Mouse (Mus musculus) CH12.LX (cell line): ENCODE measurements at regions not wholly inside any gene's neighbourhood (a gene's known extent, or its start where the extent isn't known, plus 50 kb on each side); places are given as distances from the start of the nearest gene placed in this dataset.

Source experiments
- DNase-seq: peaks from one replicate; pipeline ENCODE4 v3.0.0-alpha.2; 2013; ENCODE audit errors: extremely low read depth
- H3K27ac ChIP-seq: 2 replicates; pipeline ENCODE4 v1.5.1; 2012; ENCODE audit warnings: low read depth, mild to moderate bottlenecking, control low read depth, moderate library complexity; ENCODE audit not compliant: insufficient read depth
- H3K27me3 ChIP-seq: replicated peaks from 2 replicates; pipeline ENCODE3; 2012; ENCODE audit warnings: inconsistent platforms
- H3K36me3 ChIP-seq, 2 experiments: replicated peaks in 1 of 2; 2 replicates each; pipeline versions ENCODE3 to v1.6.1; 2012; ENCODE audit warnings: inconsistent platforms in 1 of 2, low read length in 1 of 2, mild to moderate bottlenecking in 1 of 2, mixed read lengths in 1 of 2, moderate library complexity in 1 of 2; ENCODE audit not compliant: control insufficient read depth in 1 of 2, insufficient read depth in 1 of 2
- H3K4me1 ChIP-seq, 2 experiments: 2 replicates each; pipeline ENCODE4 v1.6.1; 2012; ENCODE audit warnings: inconsistent platforms in 1 of 2, moderate library complexity in 1 of 2; ENCODE audit not compliant: insufficient read depth in 2 of 2, control insufficient read depth in 1 of 2
- H3K4me2 ChIP-seq: 2 replicates; pipeline ENCODE4 v1.6.1; 2012; ENCODE audit warnings: low read depth, mild to moderate bottlenecking, control low read depth; ENCODE audit not compliant: poor library complexity, insufficient read depth, severe bottlenecking
- H3K4me3 ChIP-seq, 3 experiments: fragments of 150-350 bp in 1 of 3; sonication (generic) in 1 of 3; replicated peaks in 1 of 3; 2 replicates each; pipeline versions ENCODE3 to v1.5.1; 2011 to 2012; ENCODE audit warnings: low read depth in 2 of 3, low read length in 2 of 3, mild to moderate bottlenecking in 2 of 3, moderate library complexity in 2 of 3, control low read depth in 1 of 3, improper control_type of control experiment in 1 of 3, inconsistent platforms in 1 of 3, mixed read lengths in 1 of 3; ENCODE audit not compliant: poor library complexity in 1 of 3
- H3K79me2 ChIP-seq: replicated peaks from 2 replicates; pipeline ENCODE4 v1.6.1; 2012; ENCODE audit warnings: mild to moderate bottlenecking, moderate library complexity; ENCODE audit not compliant: control insufficient read depth, poor library complexity, insufficient read depth, severe bottlenecking; ENCODE audit errors: extremely low read depth
- H3K9ac ChIP-seq: 2 replicates; pipeline ENCODE4 v1.6.1; 2012; ENCODE audit warnings: low read depth, mild to moderate bottlenecking, control low read depth, moderate library complexity; ENCODE audit not compliant: insufficient read depth
- H3K9me3 ChIP-seq: replicated peaks from 2 replicates; pipeline ENCODE3; 2012; ENCODE audit warnings: low read length, inconsistent platforms, mixed read lengths
- BHLHE40 ChIP-seq: IDR thresholded peaks from 2 replicates; pipeline ENCODE4 v1.6.1; 2011; ENCODE audit warnings: mild to moderate bottlenecking, low read depth, low read length, improper control_type of control experiment
- CTCF ChIP-seq, 2 experiments: IDR thresholded peaks in 1 of 2; conservative IDR thresholded peaks in 1 of 2; 2 replicates each; pipeline ENCODE4 v1.5.1; 2011 to 2012; ENCODE audit warnings: low read depth in 2 of 2, low read length in 2 of 2, improper control_type of control experiment in 1 of 2, inconsistent platforms in 1 of 2, mild to moderate bottlenecking in 1 of 2, moderate library complexity in 1 of 2
- ETS1 ChIP-seq: conservative IDR thresholded peaks from 2 replicates; pipeline ENCODE4 v1.6.1; 2012; ENCODE audit warnings: low read depth, mild to moderate bottlenecking, inconsistent platforms, low read length, improper control_type of control experiment, moderate library complexity
- GABPA ChIP-seq: IDR thresholded peaks from 2 replicates; pipeline ENCODE4 v1.6.1; 2012; ENCODE audit warnings: low read depth, low read length, improper control_type of control experiment, inconsistent platforms; ENCODE audit not compliant: insufficient replicate concordance
- JUN ChIP-seq: IDR thresholded peaks from 2 replicates; pipeline ENCODE4 v1.6.1; 2011; ENCODE audit warnings: low read depth, mild to moderate bottlenecking, low read length, improper control_type of control experiment, moderate library complexity; ENCODE audit not compliant: insufficient read depth
- JUND ChIP-seq: conservative IDR thresholded peaks from 2 replicates; pipeline ENCODE4 v1.6.1; 2011; ENCODE audit warnings: low read depth, low read length, improper control_type of control experiment
- KAT2A ChIP-seq: IDR thresholded peaks from 2 replicates; pipeline ENCODE4 v1.6.1; 2012; ENCODE audit warnings: low read length, improper control_type of control experiment, inconsistent platforms; ENCODE audit not compliant: insufficient replicate concordance
- MAX ChIP-seq: IDR thresholded peaks from 2 replicates; pipeline ENCODE4 v1.6.1; 2011; ENCODE audit warnings: low read length, improper control_type of control experiment
- MEF2A ChIP-seq: IDR thresholded peaks from 2 replicates; pipeline ENCODE4 v1.6.1; 2014; ENCODE audit warnings: low read depth, mild to moderate bottlenecking, inconsistent platforms, low read length, improper control_type of control experiment, borderline replicate concordance
- MYC ChIP-seq: IDR thresholded peaks from 2 replicates; pipeline ENCODE4 v1.6.1; 2011; ENCODE audit warnings: low read depth, mild to moderate bottlenecking, improper control_type of control experiment, low read length
- PAX5 ChIP-seq: IDR thresholded peaks from 2 replicates; pipeline ENCODE4 v1.6.1; 2012; ENCODE audit warnings: low read length, inconsistent platforms, mixed read lengths
- POLR2A ChIP-seq: IDR thresholded peaks from 2 replicates; pipeline ENCODE4 v1.6.1; 2011; ENCODE audit warnings: low read depth, mild to moderate bottlenecking, improper control_type of control experiment, low read length
- POLR2AphosphoS2 ChIP-seq: IDR thresholded peaks from 2 replicates; pipeline ENCODE4 v1.6.1; 2011; ENCODE audit warnings: low read depth, low read length, improper control_type of control experiment
- RAD21 ChIP-seq: IDR thresholded peaks from 2 replicates; pipeline ENCODE4 v1.6.1; 2011; ENCODE audit warnings: low read depth, mild to moderate bottlenecking, low read length, improper control_type of control experiment, moderate library complexity
- RCOR1 ChIP-seq: conservative IDR thresholded peaks from 2 replicates; pipeline ENCODE4 v1.6.1; 2012; ENCODE audit warnings: low read depth, mild to moderate bottlenecking, inconsistent platforms, low read length, improper control_type of control experiment
- SIN3A ChIP-seq: IDR thresholded peaks from 2 replicates; pipeline ENCODE4 v1.6.1; 2012; ENCODE audit warnings: low read length, improper control_type of control experiment, inconsistent platforms
- SMC3 ChIP-seq: IDR thresholded peaks from 2 replicates; pipeline ENCODE4 v1.6.1; 2011; ENCODE audit warnings: low read depth, low read length, improper control_type of control experiment
- TCF12 ChIP-seq: IDR thresholded peaks from 2 replicates; pipeline ENCODE4 v1.6.1; 2014; ENCODE audit warnings: low read depth, mild to moderate bottlenecking, inconsistent platforms, low read length, improper control_type of control experiment
- UBTF ChIP-seq: IDR thresholded peaks from 2 replicates; pipeline ENCODE4 v1.6.1; 2012; ENCODE audit warnings: low read depth, mild to moderate bottlenecking, inconsistent platforms, low read length, improper control_type of control experiment, moderate library complexity
- ZC3H11A ChIP-seq: IDR thresholded peaks from 2 replicates; pipeline ENCODE4 v1.6.1; 2012; ENCODE audit warnings: low read depth, mild to moderate bottlenecking, inconsistent platforms, low read length, improper control_type of control experiment
- dilution Hi-C: fragments of 300-500 bp; cut with MboI; formaldehyde crosslinking; loops from 2 replicates; pipeline ENCODE4 v1.14.3; 2020; ENCODE audit warnings: low sequenced_read_pairs; ENCODE audit not compliant: extremely low pct_unique_long_range_greater_than_20kb, extremely low pct_ligation_motif_present
- in situ Hi-C: fragments of 300-500 bp; cut with MboI; formaldehyde crosslinking; loops from 3 replicates; pipeline ENCODE4 v1.14.3; 2019; ENCODE audit warnings: low sequenced_read_pairs, low pct_ligation_motif_present, low pct_unique_long_range_greater_than_20kb, mixed read lengths

DNA sequence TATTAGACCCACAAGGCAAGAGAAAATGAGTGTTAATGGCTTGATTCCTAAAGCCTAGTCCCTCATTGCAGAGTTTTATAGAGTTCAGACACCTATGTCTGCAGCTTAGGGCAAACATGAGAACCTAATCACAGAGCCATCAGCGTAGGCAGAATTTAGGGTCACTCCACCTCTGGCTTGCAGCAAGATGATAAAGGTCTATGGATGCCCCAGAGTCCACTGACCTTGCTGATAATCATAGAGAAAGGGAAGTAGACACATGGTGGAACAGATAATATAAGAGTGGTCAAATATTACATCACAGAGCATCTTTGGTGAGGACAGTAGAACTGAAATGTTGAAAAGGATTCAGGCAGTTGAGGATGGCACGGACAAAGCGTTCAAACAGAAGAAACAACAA is 530.7 kb downstream of the Rab28 start:
- H3K27me3 ChIP-seq = no peaks in the 10 kb centered on the region
- no peaks in the 10 kb centered on the region for H3K4me1 ChIP-seq
- DNase-seq = no peak
- dilution Hi-C loops = no loop called here
- H3K27ac ChIP-seq = no peak overlapping the region
- H3K9me3 ChIP-seq = no peaks in the 10 kb centered on the region
- no peak overlapping the region for H3K9ac ChIP-seq
- no peaks in the 10 kb centered on the region for H3K79me2 ChIP-seq
- H3K36me3 ChIP-seq = no peaks in the 10 kb centered on the region
- TF ChIP-seq SIN3A (no peak), POLR2A (no peak), JUND (no peak), ETS1 (no peak), KAT2A (no peak), JUN (no peak), POLR2AphosphoS2 (no peak), BHLHE40 (no peak), RCOR1 (no peak), MAX (no peak), MEF2A (no peak), RAD21 (no peak), GABPA (no peak)
- in situ Hi-C loops = no loop called here
- no peak overlapping the region for H3K4me3 ChIP-seq
- no peak overlapping the region for H3K4me2 ChIP-seq

GRCm38 (mm10) chr5:41165870-41166626 is 541.9 kb downstream of the Rab28 start:
- in situ Hi-C loops = no loop called here
- DNase-seq = no peak
- no peaks in the 10 kb centered on the region for H3K79me2 ChIP-seq
- H3K27ac ChIP-seq = no peak overlapping the region
- no peak overlapping the region for H3K4me2 ChIP-seq
- H3K4me3 ChIP-seq = no peak overlapping the region
- no peaks in the 10 kb centered on the region for H3K27me3 ChIP-seq
- no peaks in the 10 kb centered on the region for H3K36me3 ChIP-seq
- dilution Hi-C loops = no loop called here
- no peak for TF ChIP-seq ZC3H11A
- no peak for TF ChIP-seq TCF12
- TF ChIP-seq PAX5 = no peak
- no peak for TF ChIP-seq MYC
- no peak for TF ChIP-seq BHLHE40
- no peak for TF ChIP-seq SMC3
- TF ChIP-seq CTCF (conservative IDR thresholded peaks at IDR 0.05 in 1 of 2, IDR thresholded peaks at IDR 0.05 in 1 of 2; ENCODE audit: low read depth in 2 of 2, low read length in 2 of 2) = no peak
- no peak for TF ChIP-seq UBTF
- TF ChIP-seq POLR2A = no peak
- H3K9ac ChIP-seq = no peak overlapping the region
- no peaks in the 10 kb centered on the region for H3K4me1 ChIP-seq
- H3K9me3 ChIP-seq = no peaks in the 10 kb centered on the region
